Mouse (Mus musculus) naive thymus-derived CD4-positive, alpha-beta T cell, adult 2 months (primary cell): ENCODE results near the gene Myadml2.

Source experiments
- DNase-seq: peaks from one replicate; pipeline ENCODE4 v3.0.0-alpha.2; 2011; ENCODE audit warnings: low read depth

Gene Myadml2

GRCm38 (mm10) chr11:120660301-120661075 lies 12.5 kb upstream of the Myadml2 start:
- DNase-seq: peak; percentile 42

GRCm38 (mm10) chr11:120659509-120660300 lies 11.7 kb upstream of the Myadml2 start:
- DNase-seq: peak; percentile 31

GRCm38 (mm10) chr11:120658876-120659410 lies 11.0 kb upstream of the Myadml2 start:
- peak; percentile 83 for DNase-seq

- no peak for DNase-seq
These were observed 9.3 kb upstream of the Myadml2 start for GRCm38 (mm10) chr11:120657301-120657700.

- DNase-seq: no peak
These were observed 6.8 kb upstream of the Myadml2 start for GRCm38 (mm10) chr11:120654741-120655140.

- no peak for DNase-seq
These were observed 3.9 kb upstream of the Myadml2 start for GRCm38 (mm10) chr11:120651872-120652271.

- no peak for DNase-seq
These were observed 719 bp downstream of the Myadml2 start for GRCm38 (mm10) chr11:120647047-120647830.

GRCm38 (mm10) chr11:120643601-120643987 lies 4.4 kb downstream of the Myadml2 start, which contains the start of gene Pycr1:
TSS of gene Pycr1 (minus strand) at chr11:120643769.
- peak; percentile 94 for DNase-seq

- no peak for DNase-seq
These were observed 4.9 kb downstream of the Myadml2 start for GRCm38 (mm10) chr11:120642939-120643600.

GRCm38 (mm10) chr11:120641869-120642268 lies 6.1 kb downstream of the Myadml2 start:
- DNase-seq: no peak

- no peak for DNase-seq
These were observed 6.7 kb downstream of the Myadml2 start for GRCm38 (mm10) chr11:120641255-120641654.

- DNase-seq: no peak
These were observed 13.1 kb downstream of the Myadml2 start for GRCm38 (mm10) chr11:120634810-120635209.

GRCm38 (mm10) chr11:120633520-120634343 lies 14.2 kb downstream of the Myadml2 start, which contains the start of gene Mafg:
TSS of gene Mafg (minus strand) at chr11:120633600.
- DNase-seq: peak; percentile 94

GRCm38 (mm10) chr11:120632559-120633519 lies 15.1 kb downstream of the Myadml2 start:
- DNase-seq: peak; percentile 61

- DNase-seq: peak; percentile 41
These were observed 16.1 kb downstream of the Myadml2 start for GRCm38 (mm10) chr11:120631726-120632448.

- peak; percentile 67 for DNase-seq
These were observed 16.9 kb downstream of the Myadml2 start for GRCm38 (mm10) chr11:120630881-120631725.

GRCm38 (mm10) chr11:120630401-120630871 lies 17.5 kb downstream of the Myadml2 start:
- DNase-seq: no peak
